Mouse (Mus musculus): ENCODE results near the gene Dyx1c1. TPM values are rescaled to one million over a fixed set of nuclear protein-coding genes. Genes with fewer than 3 reads are reported as not detected.

The Dyx1c1 gene
- polyA plus RNA-seq, 1 experiment: 0.19 TPM

- H3K36me3 ChIP-seq (ENCODE audit: control insufficient read depth, insufficient read depth, low read length): no peaks in the 10 kb centered on the region
- H3K4me3 ChIP-seq (ENCODE audit: control insufficient read depth, insufficient read depth, low read length): no peak overlapping the region
- H3K27ac ChIP-seq (ENCODE audit: control insufficient read depth, insufficient read depth, low read length): peak overlapping the region; percentile 28; the same call in 1 of the 2 replicates
- peak; percentile 21 for DNase-seq
- no peaks in the 10 kb centered on the region for H3K27me3 ChIP-seq (ENCODE audit: control insufficient read depth, insufficient read depth, low read length)
- 60% methylated on average over 7 of the region's 7 CpGs for WGBS
- TF ChIP-seq CTCF (IDR thresholded peaks at IDR 0.05; ENCODE audit: borderline replicate concordance, control insufficient read depth, extremely low read depth, insufficient read depth, low read length, poor library complexity) (no peak), POLR2A (IDR thresholded peaks at IDR 0.05; ENCODE audit: control insufficient read depth, extremely low read depth, insufficient read depth, low read length, poor library complexity) (no peak)
- 0 out of 2 replicates have a peak, but pooled peaks cover 7% of the 10 kb centered on the region for H3K4me1 ChIP-seq (replicated peaks; ENCODE audit: control insufficient read depth, insufficient read depth, low read length)
Observed at GRCm38 (mm10) chr9:72969874-72970273, 11.3 kb downstream of the Dyx1c1 start.

DNA sequence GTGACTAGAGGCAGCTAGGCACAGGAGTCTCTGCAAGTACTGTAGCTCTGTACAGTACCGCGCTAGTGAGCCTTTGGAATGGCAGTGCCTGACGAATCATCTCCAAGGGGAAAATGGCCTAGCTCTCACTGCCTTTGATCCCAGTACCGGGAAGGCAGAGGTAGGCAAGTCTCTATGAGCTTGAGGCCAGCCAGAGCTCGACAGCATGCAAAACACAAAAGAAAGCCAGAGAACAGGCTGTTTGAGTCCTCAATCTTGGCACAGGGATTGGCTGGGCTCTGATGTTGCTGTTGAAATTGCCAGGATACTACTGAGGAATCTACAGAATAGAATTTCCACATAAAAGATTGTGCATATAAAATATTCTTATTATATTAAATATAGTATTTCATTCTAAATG is 13.8 kb downstream of the Dyx1c1 start:
- Histone ChIP-seq H3K27ac (ENCODE audit: control insufficient read depth, insufficient read depth, low read length) (no peak overlapping the region), H3K4me3 (ENCODE audit: control insufficient read depth, insufficient read depth, low read length) (no peak overlapping the region), H3K27me3 (ENCODE audit: control insufficient read depth, insufficient read depth, low read length) (no peaks in the 10 kb centered on the region), H3K4me1 (replicated peaks; ENCODE audit: control insufficient read depth, insufficient read depth, low read length) (0 out of 2 replicates have a peak, but pooled peaks cover 9% of the 10 kb centered on the region), H3K36me3 (ENCODE audit: control insufficient read depth, insufficient read depth, low read length) (no peaks in the 10 kb centered on the region)
- 96% methylated on average over 5 of the region's 5 CpGs for WGBS
- no peak for DNase-seq
- TF ChIP-seq POLR2A (IDR thresholded peaks at IDR 0.05; ENCODE audit: control insufficient read depth, extremely low read depth, insufficient read depth, low read length, poor library complexity) (no peak), CTCF (IDR thresholded peaks at IDR 0.05; ENCODE audit: borderline replicate concordance, control insufficient read depth, extremely low read depth, insufficient read depth, low read length, poor library complexity) (no peak)

- no peak overlapping the region for H3K4me3 ChIP-seq (ENCODE audit: control insufficient read depth, insufficient read depth, low read length)
- H3K27ac ChIP-seq (ENCODE audit: control insufficient read depth, insufficient read depth, low read length): no peak overlapping the region
- no peak for DNase-seq
- no peaks in the 10 kb centered on the region for H3K36me3 ChIP-seq (ENCODE audit: control insufficient read depth, insufficient read depth, low read length)
- no peaks in the 10 kb centered on the region for H3K27me3 ChIP-seq (ENCODE audit: control insufficient read depth, insufficient read depth, low read length)
- no peak for TF ChIP-seq CTCF (IDR thresholded peaks at IDR 0.05; ENCODE audit: borderline replicate concordance, control insufficient read depth, extremely low read depth, insufficient read depth, low read length, poor library complexity)
- TF ChIP-seq POLR2A (IDR thresholded peaks at IDR 0.05; ENCODE audit: control insufficient read depth, extremely low read depth, insufficient read depth, low read length, poor library complexity): no peak
- 0 out of 2 replicates have a peak, but pooled peaks cover 9% of the 10 kb centered on the region for H3K4me1 ChIP-seq (replicated peaks; ENCODE audit: control insufficient read depth, insufficient read depth, low read length)
Observed at GRCm38 (mm10) chr9:72972984-72973383, 14.4 kb downstream of the Dyx1c1 start.

- Histone ChIP-seq H3K4me1 (replicated peaks; ENCODE audit: control insufficient read depth, insufficient read depth, low read length) (0 out of 2 replicates have a peak, but pooled peaks cover 5% of the 10 kb centered on the region), H3K36me3 (ENCODE audit: control insufficient read depth, insufficient read depth, low read length) (no peaks in the 10 kb centered on the region), H3K27me3 (ENCODE audit: control insufficient read depth, insufficient read depth, low read length) (no peaks in the 10 kb centered on the region), H3K27ac (ENCODE audit: control insufficient read depth, insufficient read depth, low read length) (no peak overlapping the region), H3K4me3 (ENCODE audit: control insufficient read depth, insufficient read depth, low read length) (no peak overlapping the region)
- WGBS: 93% methylated on average over 5 of the region's 5 CpGs
- DNase-seq: no peak
- no peak for TF ChIP-seq CTCF (IDR thresholded peaks at IDR 0.05; ENCODE audit: borderline replicate concordance, control insufficient read depth, extremely low read depth, insufficient read depth, low read length, poor library complexity)
- no peak for TF ChIP-seq POLR2A (IDR thresholded peaks at IDR 0.05; ENCODE audit: control insufficient read depth, extremely low read depth, insufficient read depth, low read length, poor library complexity)
Observed at GRCm38 (mm10) chr9:72974734-72975133, 16.1 kb downstream of the Dyx1c1 start.

- no peaks in the 10 kb centered on the region for H3K36me3 ChIP-seq (ENCODE audit: control insufficient read depth, insufficient read depth, low read length)
- no peaks in the 10 kb centered on the region for H3K27me3 ChIP-seq (ENCODE audit: control insufficient read depth, insufficient read depth, low read length)
- no peak for DNase-seq
- WGBS: 98% methylated on average over 1 of the region's 1 CpGs
- H3K4me1 ChIP-seq (replicated peaks; ENCODE audit: control insufficient read depth, insufficient read depth, low read length): 0 out of 2 replicates have a peak, but pooled peaks cover 2% of the 10 kb centered on the region
- no peak overlapping the region for H3K4me3 ChIP-seq (ENCODE audit: control insufficient read depth, insufficient read depth, low read length)
- no peak overlapping the region for H3K27ac ChIP-seq (ENCODE audit: control insufficient read depth, insufficient read depth, low read length)
- TF ChIP-seq POLR2A (IDR thresholded peaks at IDR 0.05; ENCODE audit: control insufficient read depth, extremely low read depth, insufficient read depth, low read length, poor library complexity): no peak
- no peak for TF ChIP-seq CTCF (IDR thresholded peaks at IDR 0.05; ENCODE audit: borderline replicate concordance, control insufficient read depth, extremely low read depth, insufficient read depth, low read length, poor library complexity)
Observed at GRCm38 (mm10) chr9:72975242-72975641, 16.7 kb downstream of the Dyx1c1 start.

DNA sequence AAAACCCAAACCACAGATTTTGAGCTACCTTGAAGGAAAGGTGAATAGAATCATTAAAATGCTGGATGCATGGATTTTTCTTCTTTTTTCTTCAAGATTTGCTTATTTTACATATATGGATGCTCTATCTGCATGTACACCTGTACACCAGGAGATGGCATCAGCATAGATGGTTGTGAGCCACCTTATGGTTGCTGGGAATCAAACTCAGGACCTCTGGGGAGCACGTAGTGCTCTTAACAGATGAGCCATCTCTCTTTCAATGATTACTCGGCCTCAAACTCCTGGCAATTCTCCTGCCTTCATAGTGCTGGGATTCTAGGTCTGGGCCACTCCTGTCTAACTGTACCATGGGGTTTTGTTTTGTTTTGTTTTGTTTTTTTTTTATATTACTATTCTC is 24.5 kb downstream of the Dyx1c1 start:
- H3K27ac ChIP-seq (ENCODE audit: control insufficient read depth, insufficient read depth, low read length): no peak overlapping the region
- H3K27me3 ChIP-seq (ENCODE audit: control insufficient read depth, insufficient read depth, low read length): no peaks in the 10 kb centered on the region
- WGBS: 92% methylated on average over 2 of the region's 2 CpGs
- no peak overlapping the region for H3K4me3 ChIP-seq (ENCODE audit: control insufficient read depth, insufficient read depth, low read length)
- no peak for DNase-seq
- H3K36me3 ChIP-seq (ENCODE audit: control insufficient read depth, insufficient read depth, low read length): no peaks in the 10 kb centered on the region
- H3K4me1 ChIP-seq (replicated peaks; ENCODE audit: control insufficient read depth, insufficient read depth, low read length): peaks cover 6% of the 10 kb centered on the region; the same call in 1 of the 2 replicates
- TF ChIP-seq POLR2A (IDR thresholded peaks at IDR 0.05; ENCODE audit: control insufficient read depth, extremely low read depth, insufficient read depth, low read length, poor library complexity): no peak
- TF ChIP-seq CTCF (IDR thresholded peaks at IDR 0.05; ENCODE audit: borderline replicate concordance, control insufficient read depth, extremely low read depth, insufficient read depth, low read length, poor library complexity): no peak
